Mouse (Mus musculus) myocyte (in vitro differentiated cells): ENCODE data around the gene Fam178b.
A peak's percentile ranks its signal among the peaks of the same experiment; 100 is the strongest.

Experiments used
- CEBPB ChIP-seq: IDR thresholded peaks from 2 replicates; pipeline ENCODE4 v1.6.1; 2011; ENCODE audit warnings: mild to moderate bottlenecking, moderate library complexity; ENCODE audit not compliant: poor library complexity, insufficient read depth, severe bottlenecking
- E2F4 ChIP-seq: IDR thresholded peaks from one replicate; pipeline ENCODE4 v1.6.1; 2011; ENCODE audit warnings: mild to moderate bottlenecking, control low read depth, moderate library complexity; ENCODE audit not compliant: insufficient read depth
- MAX ChIP-seq: IDR thresholded peaks from one replicate; pipeline ENCODE4 v1.6.1; 2011; ENCODE audit warnings: low read depth, mild to moderate bottlenecking, control low read depth
- MYOD1 ChIP-seq, 3 experiments: IDR thresholded peaks; one replicate each; pipeline ENCODE4 v1.6.1; 2011; ENCODE audit warnings: control low read depth in 2 of 3, low read depth in 2 of 3, mild to moderate bottlenecking in 2 of 3, moderate library complexity in 1 of 3; ENCODE audit not compliant: insufficient read length in 2 of 3, control insufficient read depth in 1 of 3
- POLR2A ChIP-seq: IDR thresholded peaks from one replicate; pipeline ENCODE4 v1.6.1; 2011; ENCODE audit warnings: low read depth, mild to moderate bottlenecking, control low read depth, moderate library complexity; ENCODE audit not compliant: insufficient read length
- REST ChIP-seq: IDR thresholded peaks from one replicate; pipeline ENCODE4 v1.6.1; 2011; ENCODE audit warnings: mild to moderate bottlenecking, control low read depth, moderate library complexity; ENCODE audit not compliant: insufficient read depth, insufficient read length
- SRF ChIP-seq: IDR thresholded peaks from one replicate; pipeline ENCODE4 v1.6.1; 2011; ENCODE audit warnings: low read depth; ENCODE audit not compliant: control insufficient read depth, insufficient read length
- TCF12 ChIP-seq: IDR thresholded peaks from one replicate; pipeline ENCODE4 v1.6.1; 2011; ENCODE audit warnings: mild to moderate bottlenecking, control low read depth; ENCODE audit not compliant: poor library complexity, insufficient read depth, severe bottlenecking
- USF1 ChIP-seq: IDR thresholded peaks from one replicate; pipeline ENCODE4 v1.6.1; 2011; ENCODE audit warnings: low read depth, mild to moderate bottlenecking, control low read depth, moderate library complexity

GRCm38 (mm10) chr1:36580384-36581207 lies 102.4 kb downstream of the Fam178b start:
- TF ChIP-seq MAX (no peak), POLR2A (peak; percentile 48), USF1 (no peak), MYOD1 (IDR thresholded peaks at IDR 0.05; ENCODE audit: control insufficient read depth in 1 of 3, insufficient read length in 2 of 3, low read depth in 2 of 3) (no peak), SRF (no peak), E2F4 (no peak), TCF12 (no peak), REST (no peak), CEBPB (no peak)
